Mouse (Mus musculus) T-helper 17 cell (primary cell): ENCODE measurements around the gene Mbnl1.

ENCODE experiments used
- in situ Hi-C, 2 experiments: fragments of 300-600 bp; cut with MboI, MseI; formaldehyde crosslinking; loops; 1 replicate in 1 of 2; 2 replicates in 1 of 2; pipeline ENCODE4 v1.15.1; 2025; ENCODE audit warnings: high pct_unique_total_duplicates in 2 of 2

Mbnl1 gene

DNA sequence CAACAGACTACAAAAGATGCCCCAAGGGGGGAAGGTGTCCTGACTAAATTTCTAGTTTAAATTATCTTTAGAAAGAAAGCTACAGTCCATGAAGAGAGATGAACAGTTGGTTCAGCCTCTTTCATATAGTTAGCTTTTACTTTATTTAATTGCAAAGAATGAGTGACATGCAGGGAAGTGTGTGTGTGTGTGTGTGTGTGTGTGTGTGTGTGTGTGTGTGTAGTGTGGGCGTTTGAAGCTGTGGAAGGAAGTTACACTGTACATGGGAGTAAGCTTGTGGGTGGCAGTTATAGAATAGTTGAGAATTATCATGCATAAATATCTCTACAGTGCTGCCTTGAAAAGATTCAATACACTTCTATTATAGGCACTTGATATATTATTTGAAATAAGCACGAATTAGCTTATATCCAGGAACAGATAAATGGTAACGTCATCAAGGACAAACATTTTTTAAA lies 14.1 kb downstream of the Mbnl1 start:
- in situ Hi-C loops = loop anchor here in 1 of 2 experiments (25.0 kb wide), 1 partner anchor 1399 kb away; no protein-coding TSS in a partner anchor

DNA sequence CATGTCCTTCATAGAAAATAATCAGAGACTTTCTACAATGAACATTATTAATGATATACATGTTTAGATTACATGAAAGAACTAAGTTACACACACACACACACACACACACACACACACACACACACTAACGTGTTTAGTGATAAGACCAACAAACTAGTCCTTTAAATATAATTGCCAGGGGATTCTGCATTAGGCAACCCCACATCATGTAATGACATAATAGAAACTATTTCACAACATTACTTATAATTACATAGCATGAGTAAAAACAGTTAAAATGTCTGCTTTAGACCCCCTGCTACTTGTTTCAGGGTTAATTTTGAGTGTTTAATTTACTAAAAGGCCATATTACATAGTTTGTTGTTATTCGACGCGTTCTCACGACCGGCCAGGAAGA lies 16.9 kb downstream of the Mbnl1 start:
- in situ Hi-C loops = loop anchor here in 1 of 2 experiments (25.0 kb wide), 1 partner anchor 1402 kb away; no protein-coding TSS in a partner anchor

DNA sequence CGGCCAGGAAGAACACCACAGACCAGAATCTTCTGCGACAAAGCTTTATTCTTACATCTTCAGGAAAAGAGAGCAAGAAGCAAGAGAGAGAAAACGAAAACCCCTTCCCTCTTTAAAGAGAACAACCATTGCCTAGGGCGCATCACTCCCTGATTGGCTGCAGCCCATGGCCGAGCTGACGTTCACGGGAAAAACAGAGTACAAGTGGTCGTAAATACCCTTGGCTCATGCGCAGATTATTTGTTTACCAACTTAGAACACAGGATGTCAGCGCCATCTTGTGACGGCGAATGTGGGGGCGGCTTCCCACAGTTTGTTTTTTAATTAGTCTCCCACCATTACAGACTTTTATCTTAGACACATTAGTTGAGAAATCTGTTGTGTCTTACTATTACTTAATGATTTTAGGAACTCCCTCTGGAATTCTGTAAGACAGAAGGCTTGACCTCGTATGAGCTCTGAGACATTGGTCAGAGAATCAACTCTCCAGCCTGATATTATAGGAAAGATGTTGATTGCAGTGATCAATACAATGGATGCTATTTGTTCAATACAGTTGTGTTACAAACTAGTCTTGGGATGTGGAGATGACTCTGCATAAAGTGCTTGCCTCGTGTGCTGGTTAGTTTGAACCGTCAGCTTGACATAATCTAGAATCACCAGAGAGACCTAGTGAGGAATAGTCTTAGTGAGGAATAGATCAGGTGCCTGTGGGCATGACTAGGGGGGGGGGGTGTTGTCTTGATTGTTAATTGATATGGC lies 22.3 kb downstream of the Mbnl1 start:
- in situ Hi-C loops = loop anchor here in 1 of 2 experiments (5.0 to 25.0 kb wide), 2 partner anchors 107 to 1408 kb away; no protein-coding TSS in a partner anchor

DNA sequence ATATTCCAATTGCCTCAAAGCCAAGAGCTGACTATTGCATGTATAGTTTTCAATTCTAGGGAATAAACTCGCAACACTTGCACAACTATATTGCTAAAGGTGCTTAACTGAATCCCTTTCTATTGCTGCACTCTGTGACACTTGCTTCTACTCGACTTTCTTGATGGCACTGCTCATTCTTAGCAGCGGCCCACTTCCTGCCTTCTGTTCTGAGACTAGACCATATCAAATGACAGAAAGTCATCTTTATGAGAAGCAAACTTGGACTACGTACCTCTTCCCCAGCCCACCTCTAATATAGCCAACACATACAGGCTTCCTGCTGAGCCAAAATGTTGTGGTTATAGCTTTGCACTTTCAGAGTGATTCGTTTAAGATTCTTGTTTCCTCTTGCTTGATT lies 23.6 kb downstream of the Mbnl1 start:
- in situ Hi-C loops = loop anchor here in 1 of 2 experiments (5.0 to 25.0 kb wide), 2 partner anchors 106 to 1409 kb away; no protein-coding TSS in a partner anchor

DNA sequence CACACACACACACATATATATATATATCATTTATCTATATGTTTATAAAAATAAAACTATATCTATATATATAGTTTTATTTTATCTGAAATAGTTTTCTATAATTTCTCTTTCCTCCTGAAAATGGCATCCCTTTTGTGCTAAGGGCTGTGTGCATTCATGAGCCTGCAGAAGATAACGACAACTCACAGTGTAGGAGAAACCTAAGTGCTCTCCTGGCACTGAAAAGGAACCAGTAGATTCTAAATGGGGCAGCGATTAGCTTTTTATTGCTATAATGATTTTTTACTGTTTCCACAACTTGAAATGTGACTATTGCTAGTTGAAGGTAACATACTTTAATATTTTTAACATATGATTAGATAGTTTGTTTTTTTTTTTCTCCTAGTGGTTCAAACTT lies 25.5 kb downstream of the Mbnl1 start:
- in situ Hi-C loops = loop anchor here in 1 of 2 experiments (5.0 to 25.0 kb wide), 2 partner anchors 104 to 1411 kb away; no protein-coding TSS in a partner anchor

DNA sequence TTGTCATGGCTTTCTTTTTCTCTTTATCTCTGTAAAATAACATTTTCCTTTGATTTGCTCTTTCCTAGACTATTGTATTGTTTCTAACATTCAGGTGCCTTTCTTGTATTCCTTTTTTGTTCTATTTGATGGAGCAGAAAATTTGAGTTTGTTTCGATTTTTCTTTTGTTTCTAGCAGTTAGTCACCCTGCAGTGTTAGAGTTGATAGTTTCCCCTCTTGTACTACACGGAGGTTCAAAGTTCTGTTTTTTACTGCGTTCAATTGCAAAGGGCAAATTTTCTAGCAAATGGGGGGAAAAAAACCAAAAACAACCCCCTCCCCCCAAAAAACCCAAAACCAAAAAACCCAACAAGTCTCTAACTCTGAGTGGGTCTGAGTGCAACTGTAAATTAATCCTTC lies 26.0 kb downstream of the Mbnl1 start:
- in situ Hi-C loops = loop anchor here in 1 of 2 experiments (5.0 to 25.0 kb wide), 2 partner anchors 104 to 1411 kb away; no protein-coding TSS in a partner anchor

DNA sequence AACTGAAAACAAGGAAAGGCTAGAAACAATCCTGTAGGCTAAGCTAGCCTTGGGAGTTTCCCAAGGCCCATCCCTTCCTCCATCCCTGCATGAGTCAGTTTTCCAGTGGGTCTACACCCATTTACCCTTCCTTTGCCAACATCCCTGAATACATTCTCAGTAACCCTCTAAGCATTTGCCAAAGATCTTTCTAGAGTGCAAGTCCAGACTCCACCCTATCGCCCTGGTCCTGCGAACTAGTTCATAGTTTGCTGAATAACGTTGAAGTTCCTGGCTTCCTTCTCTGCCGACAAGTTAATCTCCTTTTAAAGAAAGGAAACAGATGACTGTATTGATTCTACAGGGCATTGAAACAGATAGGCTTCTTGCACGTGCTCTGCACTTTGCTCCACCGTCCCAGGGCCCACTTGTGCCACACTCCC lies 26.5 kb downstream of the Mbnl1 start:
- in situ Hi-C loops = loop anchor here in 1 of 2 experiments (5.0 to 25.0 kb wide), 2 partner anchors 103 to 1412 kb away; no protein-coding TSS in a partner anchor

DNA sequence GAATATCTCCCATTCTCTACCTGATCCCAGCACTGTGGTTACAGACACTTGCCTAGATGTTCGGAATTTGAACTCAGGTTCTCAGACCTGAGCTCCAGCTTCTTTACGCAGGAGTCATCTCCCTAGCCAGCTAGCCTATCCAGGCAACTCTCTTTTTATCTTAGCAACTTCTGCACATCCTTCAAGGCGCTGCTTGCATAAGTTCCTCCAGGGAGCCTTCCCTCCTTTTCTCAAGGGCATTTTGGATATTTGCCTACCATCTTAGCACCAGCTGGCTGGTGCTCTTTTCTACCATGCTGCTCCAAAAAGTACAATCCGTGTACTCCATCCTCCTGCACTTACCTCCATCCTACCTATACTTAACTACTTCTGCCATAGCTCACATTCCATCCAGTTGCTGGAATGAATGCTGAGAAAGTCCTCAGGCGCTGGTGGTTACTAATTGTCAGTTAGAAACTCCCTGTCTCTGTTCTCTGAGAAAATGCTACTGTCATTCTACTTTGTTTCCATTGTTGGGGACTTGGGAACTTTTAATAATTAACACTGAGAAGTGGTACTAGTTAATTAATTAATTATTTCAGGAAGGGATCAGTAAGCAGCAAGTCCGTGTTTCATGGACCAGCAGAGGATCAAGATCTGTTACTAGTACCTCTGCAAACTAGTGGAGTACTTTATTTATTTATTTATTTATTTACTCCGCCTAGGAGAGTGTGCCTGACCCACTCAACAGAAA lies 27.3 kb downstream of the Mbnl1 start:
- in situ Hi-C loops = loop anchor here (5.0 to 25.0 kb wide), 4 partner anchors 78 to 1413 kb away; no protein-coding TSS in a partner anchor

DNA sequence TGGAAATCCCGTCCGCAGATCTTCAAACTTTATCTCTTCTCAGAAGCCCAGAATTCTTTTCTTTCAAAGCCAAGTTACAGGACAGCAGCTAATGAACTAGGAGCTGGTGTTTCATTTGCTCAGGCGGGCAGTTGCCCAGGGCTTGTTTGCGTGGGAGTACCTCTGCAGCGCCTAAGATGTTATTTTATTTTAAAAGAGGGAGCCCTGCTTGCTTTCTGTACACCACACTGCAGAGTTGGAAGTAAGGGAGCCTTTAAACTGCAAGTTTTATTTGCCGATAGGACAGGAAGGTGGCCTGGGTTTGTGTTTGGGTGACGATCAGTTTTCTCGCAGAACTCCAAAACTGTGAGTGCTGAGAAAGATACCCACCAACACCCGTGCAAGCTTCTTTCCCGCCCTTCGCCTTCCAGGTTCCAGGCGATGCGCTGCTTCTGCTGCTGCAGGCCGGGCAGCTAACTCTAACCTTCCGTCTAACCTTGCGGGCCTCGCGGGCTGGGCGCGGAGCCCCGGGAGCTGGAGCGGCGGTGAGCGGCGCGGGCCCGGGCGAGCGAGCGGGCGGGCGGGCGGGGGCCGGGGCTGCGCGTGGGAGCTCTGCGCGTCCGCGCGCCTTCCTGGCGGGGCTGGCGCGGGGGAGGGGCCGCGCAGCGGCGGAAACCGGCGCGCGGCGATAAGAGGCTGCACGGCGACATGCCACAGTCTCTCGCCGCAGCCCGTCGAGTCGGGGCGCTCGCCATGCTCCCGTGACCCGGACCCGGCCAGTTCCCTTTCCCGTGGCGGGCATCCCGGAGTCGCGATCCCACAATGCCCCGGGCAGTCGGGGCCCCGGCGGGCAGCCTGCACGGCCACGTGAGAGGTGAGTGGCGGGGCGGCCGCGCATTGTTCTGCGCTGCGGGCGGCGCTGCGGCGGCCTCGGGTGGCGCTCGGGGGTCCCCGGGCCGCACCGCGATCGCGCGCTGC lies 28.2 kb downstream of the Mbnl1 start:
- in situ Hi-C loops = loop anchor here (5.0 to 25.0 kb wide), 3 partner anchors 79 to 1414 kb away; no protein-coding TSS in a partner anchor

DNA sequence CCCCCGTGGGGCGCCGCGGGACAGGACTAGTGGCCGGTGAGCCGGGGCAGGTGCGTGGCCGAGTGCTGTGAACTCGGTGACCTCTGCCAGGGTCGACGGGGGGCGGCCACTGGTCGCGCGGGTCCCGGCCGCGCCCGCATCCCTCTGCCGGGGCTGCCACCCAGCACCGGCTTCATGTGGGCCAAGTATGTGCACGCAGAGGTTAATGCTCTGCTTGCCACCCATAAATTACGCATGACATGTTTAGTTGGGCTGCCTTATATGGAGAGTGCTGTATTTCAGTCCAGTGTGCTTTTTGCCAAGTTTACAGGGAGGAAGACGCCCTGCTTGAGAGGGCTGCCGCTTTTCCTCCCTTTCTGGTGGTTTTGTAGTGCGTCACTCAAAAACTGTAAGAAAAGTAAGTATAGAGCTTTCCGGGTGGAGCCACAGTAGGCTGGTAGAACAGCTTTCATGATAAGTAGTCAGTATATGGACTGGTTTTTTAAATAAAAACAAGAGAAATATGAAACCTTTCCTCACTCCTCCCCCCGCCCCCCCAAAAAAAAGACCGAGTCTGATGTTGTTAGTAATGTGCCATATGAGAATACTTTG lies 29.0 kb downstream of the Mbnl1 start:
- in situ Hi-C loops = loop anchor here (5.0 to 25.0 kb wide), 3 partner anchors 79 to 1414 kb away; no protein-coding TSS in a partner anchor

DNA sequence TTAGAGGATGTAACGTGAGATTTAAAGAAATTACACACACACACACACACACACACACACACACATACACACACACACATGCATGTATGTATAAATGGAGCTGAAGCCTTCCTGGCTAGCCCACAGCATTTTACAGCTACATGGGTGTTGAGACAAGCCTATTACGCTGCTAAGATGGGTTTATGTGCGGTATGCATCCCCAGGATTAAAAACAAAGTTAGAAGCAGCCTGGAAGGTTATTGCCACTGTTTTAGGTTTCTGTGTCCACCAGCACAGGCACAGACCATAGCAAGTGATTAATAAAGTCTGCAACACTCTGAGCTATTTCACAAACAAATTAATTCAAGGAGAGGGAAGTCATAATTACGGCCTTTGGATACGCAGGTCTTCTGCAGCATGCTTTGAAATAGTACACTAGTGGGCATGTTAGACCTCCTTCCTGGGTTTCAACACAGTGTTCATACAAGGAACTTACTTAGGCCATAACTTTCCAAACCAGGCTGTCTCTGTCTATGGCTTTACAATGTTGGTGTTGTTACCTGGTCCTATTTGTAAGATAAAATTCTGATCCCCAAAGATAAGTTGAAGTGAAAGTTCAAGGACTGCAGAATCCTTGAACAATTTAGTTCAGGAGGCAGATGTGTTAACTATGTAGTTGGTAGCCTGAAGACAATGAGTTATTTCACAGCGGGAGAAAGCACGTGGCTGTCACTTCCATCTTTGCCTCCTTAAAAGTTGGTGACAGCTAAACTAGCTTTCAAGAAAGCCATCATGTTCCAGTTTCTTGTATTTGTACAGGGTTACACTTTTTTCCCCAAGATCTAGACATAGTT lies 29.7 kb downstream of the Mbnl1 start:
- in situ Hi-C loops = loop anchor here (5.0 to 25.0 kb wide), 3 partner anchors 80 to 1415 kb away; no protein-coding TSS in a partner anchor

DNA sequence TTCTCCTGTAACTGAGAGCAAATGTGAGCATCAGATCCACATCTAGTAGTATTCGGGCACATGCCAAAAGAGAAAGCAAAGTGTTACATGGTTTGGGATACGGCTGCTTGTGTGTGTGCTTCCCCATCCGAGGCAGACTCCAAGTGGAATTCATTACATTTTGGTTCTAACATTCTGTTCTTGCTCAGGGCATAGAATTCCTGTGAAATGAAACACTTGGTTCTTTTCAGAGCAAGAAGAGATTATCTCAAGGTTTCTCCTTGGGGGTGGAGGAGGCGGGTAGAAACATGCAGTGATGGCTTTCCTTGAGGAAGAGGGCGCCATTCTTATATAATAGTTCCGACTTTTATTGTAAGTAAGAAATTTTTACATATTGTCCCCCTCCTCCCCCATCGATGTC lies 30.6 kb downstream of the Mbnl1 start:
- in situ Hi-C loops = loop anchor here (5.0 to 25.0 kb wide), 3 partner anchors 81 to 1416 kb away; no protein-coding TSS in a partner anchor

DNA sequence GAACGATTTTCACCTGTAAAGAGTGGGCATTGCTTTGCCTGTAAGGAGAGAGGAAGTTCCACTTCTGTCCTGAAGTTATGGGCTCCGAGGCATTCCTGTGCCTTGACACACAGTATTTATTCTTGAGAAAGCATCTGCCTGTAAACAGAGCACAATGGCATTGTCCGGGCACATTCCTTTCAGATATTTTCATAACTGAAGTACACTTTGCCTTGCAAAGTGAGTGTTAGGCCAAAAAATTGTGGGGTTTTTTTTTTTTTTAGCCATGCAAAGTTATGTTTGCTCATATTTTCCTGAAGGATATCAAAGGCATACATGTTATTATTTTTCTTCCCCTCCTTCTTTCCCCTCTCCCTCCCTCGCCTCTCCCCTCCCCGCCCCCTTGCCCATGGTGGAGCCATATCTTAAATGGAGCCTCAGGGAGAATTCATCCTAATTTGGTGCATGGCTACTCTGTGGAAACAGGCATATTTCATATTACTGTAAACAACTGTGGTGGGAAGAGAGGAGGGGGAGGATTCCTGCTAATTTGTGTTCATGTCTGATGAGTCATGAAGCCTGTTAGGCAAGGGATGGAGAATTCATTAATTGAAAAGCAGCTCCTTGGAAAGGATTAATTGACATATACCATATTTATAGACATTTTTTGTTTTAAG lies 32.3 kb downstream of the Mbnl1 start:
- in situ Hi-C loops = loop anchor here (5.0 to 25.0 kb wide), 3 partner anchors 83 to 1418 kb away; no protein-coding TSS in a partner anchor

DNA sequence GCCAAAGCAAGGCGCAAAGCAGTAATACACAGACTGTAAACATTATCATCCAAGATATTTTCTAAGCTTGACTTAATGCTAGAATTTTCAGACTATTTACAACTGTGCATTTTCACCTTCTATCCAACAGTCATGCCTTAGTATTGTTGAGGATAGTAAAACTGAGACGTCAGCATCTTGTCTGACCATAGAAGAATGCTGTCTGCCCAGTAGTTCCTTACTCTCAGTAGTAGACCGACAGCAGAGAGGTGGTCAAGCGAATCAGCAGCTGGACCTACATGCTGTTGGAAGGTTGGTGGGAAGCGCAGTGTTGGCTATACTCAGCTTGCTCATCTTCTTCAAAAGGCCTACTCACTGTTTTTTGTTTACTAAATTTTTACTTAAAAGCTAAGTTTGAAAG lies 34.2 kb downstream of the Mbnl1 start:
- in situ Hi-C loops = loop anchor here in 1 of 2 experiments (25.0 kb wide), 1 partner anchor 1420 kb away; no protein-coding TSS in a partner anchor

DNA sequence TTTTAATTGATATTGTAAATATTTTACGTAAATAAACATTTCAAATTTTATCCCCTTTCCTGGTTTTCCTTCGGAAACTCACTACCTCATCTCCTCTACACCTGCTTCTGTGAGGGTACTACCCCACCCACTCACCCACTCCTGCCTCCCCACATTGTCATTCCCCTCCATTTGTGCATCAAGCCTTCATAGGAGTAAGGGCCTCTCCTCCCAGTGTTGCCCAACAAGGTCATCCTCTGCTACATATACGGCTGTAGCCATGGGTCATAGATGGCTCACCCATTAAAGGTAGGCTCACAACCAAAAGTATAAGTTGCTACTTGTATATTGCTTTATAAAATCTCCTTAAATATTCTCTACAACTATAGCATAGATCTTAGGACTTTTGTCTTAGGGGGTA lies 34.9 kb downstream of the Mbnl1 start:
- in situ Hi-C loops = loop anchor here in 1 of 2 experiments (25.0 kb wide), 1 partner anchor 1420 kb away; no protein-coding TSS in a partner anchor

DNA sequence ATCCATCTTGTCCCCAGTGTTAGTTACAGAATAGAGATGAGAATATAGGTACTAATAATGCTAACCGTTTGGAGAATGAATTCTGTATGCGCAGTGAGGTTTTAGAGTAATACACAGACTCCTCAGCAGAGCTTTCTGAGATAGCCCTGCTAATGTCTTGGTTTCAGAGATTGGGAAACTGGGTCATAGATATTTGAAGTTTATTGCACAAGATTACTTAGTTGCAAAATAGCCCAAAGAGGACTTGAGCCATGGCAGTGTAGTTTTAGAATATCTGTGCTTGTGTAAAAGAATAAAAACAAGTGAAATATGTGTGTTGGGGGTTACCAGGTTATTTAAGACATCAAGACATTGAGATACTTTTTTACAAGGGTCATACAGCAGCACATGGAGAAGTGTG lies 35.3 kb downstream of the Mbnl1 start:
- in situ Hi-C loops = loop anchor here in 1 of 2 experiments (25.0 kb wide), 1 partner anchor 1421 kb away; no protein-coding TSS in a partner anchor

DNA sequence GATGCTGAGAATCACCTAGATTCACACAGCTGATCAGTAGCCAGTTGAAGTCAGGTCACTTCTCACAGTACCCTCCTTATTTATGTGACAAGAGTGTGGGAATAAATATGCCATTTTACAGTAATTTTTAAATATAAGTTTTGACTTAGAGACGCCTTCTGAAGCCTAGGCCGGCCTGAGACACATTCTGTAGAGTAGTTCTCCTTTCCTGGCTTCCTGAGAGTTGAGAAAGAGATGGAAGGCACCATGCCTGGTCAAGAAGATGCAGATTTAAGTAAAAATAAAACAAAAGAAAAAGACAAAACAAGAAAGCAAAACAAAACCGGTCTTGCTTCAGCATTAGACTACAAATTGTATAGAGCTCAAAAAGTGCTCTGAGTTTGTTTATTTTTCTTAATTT lies 38.6 kb downstream of the Mbnl1 start:
- in situ Hi-C loops = loop anchor here (10.0 to 25.0 kb wide), 2 partner anchors 386 to 1424 kb away; no protein-coding TSS in a partner anchor

DNA sequence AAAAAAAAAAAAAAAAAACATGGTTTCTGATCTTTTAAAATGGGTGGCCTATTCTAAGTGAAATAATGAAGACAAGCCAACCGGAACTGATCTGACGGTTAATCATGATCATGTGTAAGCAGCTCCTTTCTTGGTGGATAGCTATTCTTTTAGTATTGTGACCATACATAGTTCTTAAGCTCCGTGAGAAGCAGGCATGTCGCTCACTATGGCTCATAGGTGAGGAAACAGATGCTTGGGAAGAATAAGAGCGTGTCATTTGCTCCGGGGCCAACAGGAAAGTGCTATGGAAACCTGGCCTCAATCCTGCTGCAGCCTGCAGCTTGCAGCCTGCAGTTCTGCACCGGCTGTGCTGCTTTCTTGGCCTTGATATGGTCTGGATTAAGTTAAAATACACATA lies 40.7 kb downstream of the Mbnl1 start:
- in situ Hi-C loops = loop anchor here (10.0 to 25.0 kb wide), 2 partner anchors 389 to 1426 kb away; no protein-coding TSS in a partner anchor
